ENCODE assay signal across 8 mouse cellular contexts in genomic region chr2:30660613-30660991, GRCm38 (mm10).
DNase-seq lines count a peak whose midpoint lies in the region; ATAC-seq lines count a peak whose summit lies in the region.

No protein-coding gene starts in this region.

- no peaks in the 10 kb centered on the region for H3K9me3 ChIP-seq in heart, embryonic 10.5 days
- H3K9me3 ChIP-seq in intestine, embryonic 16.5 days (ENCODE audit: control insufficient read depth, low read length): no peaks in the 10 kb centered on the region

- H3K4me3 ChIP-seq in heart, embryonic 10.5 days: peak overlapping the region; percentile 12; the same call in 1 of the 2 replicates
- no peak overlapping the region for H3K4me3 ChIP-seq in intestine, embryonic 16.5 days (ENCODE audit: low read length)

- H3K4me2 ChIP-seq in intestine, embryonic 16.5 days (ENCODE audit: low read depth, low read length): no peak overlapping the region

- 14% methylated on average over 10 of the region's 10 CpGs for WGBS in heart, embryonic 10.5 days
- 28% methylated on average over 10 of the region's 10 CpGs for WGBS in intestine, embryonic 16.5 days

- no peaks in the 10 kb centered on the region for H3K27me3 ChIP-seq in heart, embryonic 10.5 days (ENCODE audit: insufficient read depth, poor library complexity, severe bottlenecking)
- no peaks in the 10 kb centered on the region for H3K27me3 ChIP-seq in intestine, embryonic 16.5 days (replicated peaks; ENCODE audit: control insufficient read depth, insufficient read depth, low read length)

- H3K27ac ChIP-seq in heart, embryonic 10.5 days: peak overlapping the region; percentile 98
- H3K27ac ChIP-seq in intestine, embryonic 16.5 days (ENCODE audit: low read length): peak overlapping the region; percentile 100

- H3K36me3 ChIP-seq in heart, embryonic 10.5 days: no peaks in the 10 kb centered on the region
- no peaks in the 10 kb centered on the region for H3K36me3 ChIP-seq in intestine, embryonic 16.5 days (ENCODE audit: control insufficient read depth, insufficient read depth, low read length)

- ATAC-seq in intestine, embryonic 16.5 days: no peak

- DNase-seq in heart, embryonic 10.5 days (ENCODE audit: low spot score): no peak
- no peak for DNase-seq in heart, adult 9 months (ENCODE audit: low spot score in 2 of 2)
- DNase-seq in 3134 (ENCODE audit: extremely low read depth, insufficient read length, low spot score): peak; percentile 59
- peak; percentile 78 for DNase-seq in embryo, embryonic 9.5 days (ENCODE audit: extremely low spot score)
- DNase-seq in retina, embryonic 14.5 days (ENCODE audit: low spot score): peak; percentile 62
- no peak for DNase-seq in T-cell, adult 2 months (ENCODE audit: low spot score)
- no peak for DNase-seq in urinary bladder, adult 2 months (ENCODE audit: low spot score)

- H3K4me1 ChIP-seq in heart, embryonic 10.5 days: peaks cover 68% of the 10 kb centered on the region
- H3K4me1 ChIP-seq in intestine, embryonic 16.5 days (ENCODE audit: control insufficient read depth, insufficient read depth, low read length): peaks cover 42% of the 10 kb centered on the region

- peak overlapping the region; percentile 79; the same call in 1 of the 2 replicates for H3K9ac ChIP-seq in intestine, embryonic 16.5 days (ENCODE audit: low read depth, low read length)

Comparison
In these comparisons a context has a peak if more than half of its experiments do, and no peak if none do; other contexts are left out.
1. DNase-seq: peak in 3134 (single experiment), embryo, embryonic 9.5 days (single experiment) and retina, embryonic 14.5 days (single experiment); none in heart, embryonic 10.5 days (single experiment), heart, adult 9 months (0 of 2), T-cell, adult 2 months (single experiment) and urinary bladder, adult 2 months (single experiment).